Mouse (Mus musculus): ENCODE results near the gene Slc30a2. TPM values are rescaled to one million over a fixed set of nuclear protein-coding genes. Genes with fewer than 3 reads are reported as not detected.
"Not testable (repeated sequence)": the region's sequence is repeated elsewhere in the genome, so short reads cannot be mapped to it uniquely, and the experiment has no call there.

The Slc30a2 gene
- total RNA-seq, 2 experiments from 2014 or later: not detected

DNA sequence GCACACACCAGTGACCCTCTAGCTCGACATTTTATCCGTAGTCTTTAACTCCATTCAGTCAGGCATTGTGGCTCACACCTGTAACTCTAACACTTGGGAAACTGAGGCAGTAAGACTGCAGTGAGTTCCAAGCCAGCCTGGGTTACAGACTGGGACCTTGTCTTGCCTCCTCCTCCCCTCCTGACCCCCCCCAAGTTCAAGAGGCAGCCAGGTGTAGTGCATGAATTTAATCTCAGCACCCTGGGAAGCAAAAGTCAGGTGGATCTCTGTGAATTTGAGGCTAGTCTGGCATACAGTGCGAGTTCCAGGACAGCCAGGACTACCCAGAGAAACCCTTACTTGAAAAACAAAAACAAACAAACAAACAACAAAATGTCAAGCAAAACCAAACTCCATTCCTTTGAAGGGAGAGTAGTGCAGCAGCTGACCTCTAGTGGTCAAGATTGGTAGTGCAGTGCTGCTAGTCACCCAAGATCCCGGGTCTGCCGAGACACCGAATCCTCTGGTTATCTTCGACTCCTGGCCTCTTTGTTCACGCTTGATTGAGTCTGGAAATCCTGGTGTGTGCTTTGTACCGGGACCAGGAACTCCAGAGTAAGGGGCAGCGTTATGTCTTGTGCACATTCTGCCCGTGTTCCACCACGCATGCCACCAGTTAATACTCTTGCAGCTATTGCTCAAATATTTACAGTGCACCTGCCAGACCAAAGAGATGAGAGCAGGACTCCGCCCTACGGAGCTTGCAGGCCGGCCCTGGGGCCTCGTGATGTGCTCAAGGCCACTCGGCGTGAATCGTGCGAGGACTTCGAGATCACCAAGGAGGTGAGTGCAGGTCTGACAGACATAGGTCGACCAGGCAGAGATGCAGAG, 13.8 kb downstream of the Slc30a2 start:
- DNase-seq (ENCODE audit: low spot score in 2 of 2): peak; percentile 84 to 87

DNA sequence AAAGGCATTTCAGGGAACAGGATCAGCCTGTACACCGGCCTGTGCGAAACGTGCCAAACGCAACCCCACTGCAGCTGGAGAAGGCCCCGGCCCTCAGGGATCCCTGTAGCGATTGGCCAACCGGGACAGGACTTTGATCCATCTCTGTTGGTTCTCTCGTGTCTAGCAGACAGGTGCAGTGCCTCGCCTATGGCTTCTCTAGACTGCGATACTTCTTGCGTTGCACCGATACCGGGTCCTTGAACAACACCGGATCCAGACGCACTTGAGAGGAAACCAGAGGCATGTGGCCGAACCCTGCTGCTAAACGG, 14.4 kb downstream of the Slc30a2 start:
- no peak for DNase-seq (ENCODE audit: low spot score in 2 of 2)

DNA sequence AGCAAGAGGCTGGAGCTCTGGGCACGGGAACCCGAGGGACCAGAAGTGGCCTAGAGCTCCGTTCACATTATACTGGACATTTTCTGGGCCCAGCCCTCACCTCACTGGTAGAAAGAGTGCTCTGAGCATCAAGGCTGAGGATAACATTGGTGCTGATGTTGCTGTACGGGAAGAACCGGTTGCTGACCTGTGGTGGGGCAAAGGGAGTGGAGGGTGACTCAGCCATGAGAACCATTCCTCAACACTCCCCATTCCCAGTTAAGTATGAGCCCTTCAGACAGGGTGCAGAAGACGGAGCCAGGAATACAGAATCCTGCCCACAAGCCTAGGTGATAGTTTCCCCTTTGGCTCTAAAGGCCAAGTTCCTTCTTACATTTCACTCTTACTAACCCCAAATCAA, 16.7 kb downstream of the Slc30a2 start:
- DNase-seq (ENCODE audit: low spot score in 2 of 2): no peak

DNA sequence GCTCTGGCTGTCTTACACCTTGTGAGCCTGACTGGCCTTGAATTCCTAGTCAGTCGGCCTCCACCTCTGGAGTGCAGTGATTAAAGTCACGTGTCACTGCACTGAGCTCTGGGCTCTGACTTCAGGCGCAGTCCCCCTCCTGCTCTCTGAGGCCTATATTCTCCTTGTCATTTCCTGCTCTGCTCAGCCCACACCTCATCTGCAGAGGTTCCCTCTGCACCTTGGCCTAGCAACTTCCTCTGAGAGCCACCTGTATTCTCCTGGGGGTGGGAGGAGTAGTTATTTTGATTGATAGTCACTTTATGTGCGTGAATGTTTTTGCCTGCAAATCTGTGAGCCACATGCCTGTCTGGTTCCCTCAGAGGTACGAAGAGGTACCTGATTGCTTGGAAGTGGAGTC, 18.2 kb downstream of the Slc30a2 start:
- DNase-seq (ENCODE audit: low spot score in 2 of 2): no peak

DNA sequence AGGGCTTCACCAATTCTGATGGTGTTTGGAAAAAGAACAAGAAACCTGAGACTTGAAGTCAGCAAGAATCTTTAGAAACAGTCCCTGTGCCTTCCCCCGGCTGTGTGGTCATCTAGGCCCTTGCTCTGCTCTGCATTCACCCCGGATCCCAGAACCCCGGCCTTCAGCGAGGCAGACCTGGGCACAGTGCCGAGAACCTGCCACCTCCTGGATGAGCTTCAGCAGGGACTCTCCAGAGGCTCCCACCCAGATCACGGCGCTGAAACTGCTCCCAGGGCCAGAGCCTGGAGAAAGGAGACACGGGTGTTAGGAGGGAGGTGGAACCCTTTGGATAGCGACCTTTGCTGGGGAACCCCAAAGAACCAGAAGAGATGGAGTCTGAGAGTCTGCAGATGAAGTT, 19.1 kb downstream of the Slc30a2 start:
- DNase-seq (ENCODE audit: low spot score in 2 of 2): peak in 1 of 2 experiments; percentile 38

DNA sequence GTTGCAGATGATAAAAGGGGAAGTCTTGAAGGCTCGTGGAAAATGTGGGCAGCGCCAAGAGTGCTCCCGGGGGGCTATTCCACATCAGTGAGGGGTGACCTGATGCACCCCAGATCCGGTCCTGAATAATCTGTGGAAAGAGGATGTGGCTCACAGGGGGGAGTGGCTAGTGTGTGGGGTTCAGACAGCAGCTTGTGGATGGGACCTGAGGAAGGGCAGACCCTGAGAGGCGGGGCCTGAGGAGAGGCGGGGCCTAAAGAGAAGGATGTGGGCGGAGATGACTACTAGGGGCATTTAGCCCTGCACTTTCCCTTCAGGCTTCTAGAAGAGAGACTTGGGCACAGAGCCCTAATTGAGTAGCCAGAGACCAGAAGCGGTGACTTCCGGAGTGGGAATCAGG, 19.6 kb downstream of the Slc30a2 start:
- no peak for DNase-seq (ENCODE audit: low spot score in 2 of 2)

DNA sequence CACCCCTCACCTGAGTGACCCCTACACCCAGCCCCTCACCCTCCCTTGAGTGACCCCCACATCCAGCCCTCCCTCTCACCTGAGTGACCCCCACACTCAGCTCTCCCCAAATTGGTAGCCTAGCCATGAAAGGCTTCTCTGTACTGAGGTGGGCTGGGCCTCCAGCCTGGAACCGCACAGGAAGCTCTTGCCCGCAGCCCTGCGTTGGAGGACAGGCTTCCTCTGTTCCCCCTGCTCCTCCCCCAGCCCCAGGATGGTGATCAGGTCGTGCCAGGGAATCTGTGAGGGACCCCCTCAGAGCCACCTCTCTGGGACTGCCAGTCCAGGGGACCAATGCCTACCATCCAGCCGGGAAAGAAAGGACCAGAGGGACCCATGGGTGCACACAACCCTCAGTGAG, 22.3 kb downstream of the Slc30a2 start:
- no peak for DNase-seq (ENCODE audit: low spot score in 2 of 2)

DNA sequence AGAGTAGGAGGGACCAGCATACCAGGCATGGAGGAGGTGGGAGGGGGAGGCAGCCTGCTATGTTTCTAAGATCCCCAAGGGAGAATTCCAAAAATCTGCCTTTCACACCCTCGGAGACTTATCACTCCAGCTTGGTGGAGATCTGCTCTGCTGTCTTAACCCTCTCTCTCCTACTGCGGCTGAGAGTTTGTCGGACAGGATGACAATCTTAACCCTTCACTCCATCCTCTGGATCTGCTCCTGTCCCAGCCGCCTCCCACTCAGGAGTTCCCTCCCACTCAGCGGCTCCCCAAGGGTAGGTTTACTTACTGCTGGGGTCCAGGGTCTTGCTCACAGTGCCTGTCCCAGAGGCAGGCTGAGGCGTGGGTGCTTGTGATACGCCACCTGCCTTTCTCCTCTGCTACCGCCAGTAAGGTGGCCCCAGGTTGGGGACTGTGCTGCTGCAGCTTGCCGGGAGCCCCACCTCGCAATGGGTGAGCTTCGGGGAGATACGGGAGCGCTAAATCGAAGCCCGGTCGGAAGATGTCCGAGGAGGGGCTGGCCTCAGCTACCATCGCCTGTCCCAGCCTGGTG, 27.8 kb downstream of the Slc30a2 start:
- DNase-seq (ENCODE audit: low spot score in 2 of 2): peak; percentile 26 to 31

DNA sequence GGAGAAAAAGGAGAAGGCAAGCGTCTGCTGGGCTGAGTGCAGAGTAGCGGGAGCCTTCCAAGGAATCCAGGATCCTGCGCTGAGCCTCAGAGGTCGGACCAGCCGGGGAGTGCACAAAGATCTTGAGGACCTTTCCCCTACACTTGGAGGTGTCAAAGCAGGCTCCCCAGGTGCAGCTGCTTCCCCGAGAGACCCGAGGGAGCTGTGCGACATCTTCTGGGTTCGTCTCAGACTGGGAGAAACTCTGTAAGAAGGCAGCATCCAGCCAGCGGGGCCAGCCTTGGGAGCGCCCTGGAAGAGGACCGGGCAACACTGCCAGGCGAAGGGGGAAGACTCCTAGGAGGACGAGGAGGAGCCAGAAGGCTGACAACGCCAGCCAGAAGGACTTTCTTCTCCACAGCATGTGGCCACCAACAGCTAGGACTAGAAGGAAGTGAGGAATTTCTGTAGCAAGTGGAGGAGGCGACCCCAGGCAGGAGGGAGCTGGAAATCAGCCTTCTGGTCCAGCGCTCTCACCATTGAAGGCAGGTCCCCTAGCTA, 28.4 kb downstream of the Slc30a2 start:
- DNase-seq (ENCODE audit: low spot score in 2 of 2): peak in 1 of 2 experiments; percentile 38

DNA sequence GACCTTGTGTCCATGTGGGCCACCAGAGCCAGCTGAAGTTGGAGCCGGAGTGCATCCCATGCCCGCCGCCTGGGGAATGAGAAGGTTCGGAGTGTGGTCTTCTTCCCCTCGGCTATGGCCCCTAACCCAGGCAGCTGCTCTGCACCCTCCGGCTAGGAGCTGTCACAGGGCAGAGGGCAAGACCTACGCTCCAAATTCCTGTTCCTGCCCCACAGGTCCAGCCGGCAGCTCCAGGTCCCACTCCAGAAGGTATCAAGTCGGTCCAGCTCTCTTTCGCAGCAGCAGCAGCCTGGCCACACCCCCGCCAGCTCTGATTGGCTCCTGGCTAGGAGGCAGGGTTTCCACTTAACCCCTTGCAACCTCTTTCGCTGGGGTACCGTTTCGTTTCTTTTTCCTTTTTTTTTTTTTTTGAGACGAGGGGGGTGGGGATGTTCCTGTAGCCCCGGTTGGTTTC, 29.3 kb downstream of the Slc30a2 start:
- DNase-seq (ENCODE audit: low spot score in 2 of 2): peak; percentile 79 to 83

DNA sequence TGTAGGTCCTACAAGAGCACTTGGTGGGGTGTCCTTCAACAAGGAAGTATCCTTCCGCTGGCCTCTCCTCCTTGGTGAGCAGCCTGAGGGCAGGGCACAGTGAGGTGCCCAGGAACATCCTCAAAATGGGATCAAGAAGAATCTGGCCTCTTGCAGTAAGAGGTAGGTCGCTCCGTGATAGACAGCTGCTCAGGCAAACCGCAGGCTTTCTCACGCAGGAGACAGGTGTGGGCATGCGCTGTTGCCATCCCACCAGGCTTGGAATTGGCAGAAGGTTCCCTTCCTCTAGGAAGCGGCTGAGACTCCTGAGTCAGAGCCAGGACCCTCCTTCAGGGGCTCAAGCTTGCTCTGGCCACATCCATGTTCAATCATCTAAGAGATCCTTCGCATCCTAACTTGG, 30.3 kb downstream of the Slc30a2 start:
- no peak for DNase-seq (ENCODE audit: low spot score in 2 of 2)

DNA sequence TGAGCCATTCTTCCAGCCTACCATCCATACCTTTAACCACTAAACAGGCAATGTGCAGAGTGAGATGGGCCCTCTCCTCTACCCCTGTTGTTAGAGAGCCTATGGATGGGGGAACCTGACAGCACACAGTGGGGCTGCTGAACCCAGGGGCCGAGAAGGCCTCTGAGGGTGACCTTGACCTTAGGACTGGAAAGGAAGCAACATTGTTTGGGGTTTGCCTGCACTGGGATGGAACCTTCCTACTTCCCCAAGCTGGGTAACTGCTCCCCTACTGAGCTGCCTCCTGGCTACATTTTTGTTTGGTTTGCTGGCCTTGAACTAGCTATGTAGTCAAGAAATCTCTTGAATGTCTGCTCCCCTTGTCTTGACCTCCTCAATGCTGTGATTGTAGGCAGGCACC, 31.3 kb downstream of the Slc30a2 start:
- no peak for DNase-seq (ENCODE audit: low spot score in 2 of 2)

DNA sequence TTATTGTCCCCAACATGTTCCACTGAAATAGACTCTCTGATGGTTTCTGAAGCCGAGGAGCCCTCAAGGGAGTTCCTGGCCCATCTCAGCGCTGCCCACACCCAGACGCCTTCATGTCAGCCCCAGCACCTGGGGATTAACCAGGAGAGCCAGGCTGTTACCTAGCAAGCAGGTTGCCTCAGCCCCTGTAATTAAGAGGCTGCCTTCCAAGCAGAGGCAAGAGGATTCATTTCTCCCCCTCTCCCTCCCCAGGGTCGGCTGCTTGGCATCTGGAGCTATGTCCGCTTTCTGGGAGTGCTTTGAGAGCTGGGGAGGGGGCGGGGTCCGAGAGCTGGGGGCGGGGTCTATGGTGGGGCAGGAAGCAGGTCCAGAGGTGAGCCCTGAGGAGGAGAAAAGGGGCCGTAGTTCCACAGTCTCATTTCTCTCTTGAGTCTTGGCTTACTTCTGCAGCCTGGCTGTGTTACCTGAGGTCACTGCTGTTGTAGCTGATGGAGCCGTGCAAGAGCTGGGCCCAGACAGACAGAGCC, 35.2 kb downstream of the Slc30a2 start:
- no peak for DNase-seq (ENCODE audit: low spot score in 2 of 2)

DNA sequence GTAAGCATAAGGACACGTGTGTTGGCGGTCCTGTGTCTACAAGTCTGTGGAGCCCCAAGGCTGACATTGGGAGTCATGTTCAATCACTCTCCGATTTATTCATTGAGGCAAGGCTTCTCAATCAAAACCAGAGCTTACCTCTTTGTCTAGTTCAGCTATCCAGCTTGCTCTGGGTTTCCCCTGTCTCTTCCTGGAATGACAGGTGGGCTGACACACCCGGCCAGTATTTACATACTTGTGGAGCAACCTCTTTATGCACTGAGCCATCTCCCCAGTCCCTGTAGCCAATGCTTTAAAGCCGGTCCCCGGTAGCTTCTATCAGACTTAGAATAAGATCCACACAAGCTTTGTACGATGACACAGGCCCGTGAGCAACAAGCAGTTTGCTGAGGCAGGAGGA, 36.5 kb downstream of the Slc30a2 start:
- no peak for DNase-seq (ENCODE audit: low spot score in 2 of 2)

DNA sequence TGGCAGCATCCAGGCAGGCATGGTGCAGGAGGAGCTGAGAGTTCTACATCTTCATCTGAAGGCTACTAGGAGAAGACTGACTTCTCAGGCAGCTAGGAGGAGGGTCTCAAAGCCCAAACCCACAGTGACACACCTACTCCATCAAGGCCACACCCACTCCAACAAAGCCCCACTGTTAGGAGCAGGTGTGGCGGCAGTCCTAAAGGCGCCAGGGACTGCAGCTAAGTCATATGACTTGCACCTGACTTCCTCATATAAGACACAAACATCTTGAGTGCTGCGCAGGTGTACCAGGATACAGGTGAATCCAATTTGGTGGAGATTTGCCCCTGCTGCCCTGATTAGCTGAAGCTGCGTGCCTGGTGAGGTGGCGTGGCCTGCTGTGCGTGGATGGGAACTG, 40.8 kb downstream of the Slc30a2 start, which contains the start of gene Extl1:
Extl1 (minus strand) TSS at position 101 of the 400 bp plus-strand sequence.
- not testable (repeated sequence) for DNase-seq (ENCODE audit: low spot score in 2 of 2)

DNA sequence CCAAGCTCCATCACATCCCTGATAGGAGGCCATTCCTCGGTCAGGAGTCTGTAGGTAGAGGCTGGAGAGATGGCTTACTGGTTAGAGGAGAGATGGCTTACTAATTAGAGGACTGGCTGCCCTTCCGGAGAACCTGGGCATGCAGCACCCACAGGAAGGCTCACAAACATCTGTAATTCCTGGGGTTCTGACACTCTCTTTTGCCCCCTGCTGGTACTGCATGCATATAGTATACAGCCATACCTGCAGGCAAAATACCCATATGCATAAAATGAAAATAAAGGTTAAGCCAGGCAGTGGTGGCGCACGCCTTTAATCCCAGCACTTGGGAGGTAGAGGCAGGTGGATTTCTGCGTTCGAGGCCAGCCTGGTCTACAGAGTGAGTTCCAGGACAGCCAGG, 44.3 kb downstream of the Slc30a2 start:
- DNase-seq (ENCODE audit: low spot score in 2 of 2): no peak

DNA sequence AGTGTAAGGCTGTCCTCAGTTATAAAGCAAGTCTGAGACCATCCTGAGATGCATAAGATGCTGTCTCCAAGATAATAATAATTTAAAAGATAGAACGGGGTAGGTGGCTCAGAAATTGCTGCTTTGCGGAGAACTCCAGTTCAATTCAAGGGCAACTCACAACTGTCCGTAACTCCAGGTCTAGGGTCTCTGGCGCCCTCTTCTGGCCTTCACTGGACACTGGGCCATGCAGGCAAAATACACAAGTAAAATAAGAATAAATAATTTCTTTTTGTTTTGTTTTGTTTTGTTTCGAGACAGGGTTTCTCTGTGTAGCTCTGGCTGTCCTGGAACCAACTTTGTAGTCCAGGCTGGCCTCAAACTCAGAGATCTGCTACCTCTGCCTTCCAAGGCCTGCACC, 45.4 kb downstream of the Slc30a2 start:
- peak; percentile 65 to 70 for DNase-seq (ENCODE audit: low spot score in 2 of 2)

DNA sequence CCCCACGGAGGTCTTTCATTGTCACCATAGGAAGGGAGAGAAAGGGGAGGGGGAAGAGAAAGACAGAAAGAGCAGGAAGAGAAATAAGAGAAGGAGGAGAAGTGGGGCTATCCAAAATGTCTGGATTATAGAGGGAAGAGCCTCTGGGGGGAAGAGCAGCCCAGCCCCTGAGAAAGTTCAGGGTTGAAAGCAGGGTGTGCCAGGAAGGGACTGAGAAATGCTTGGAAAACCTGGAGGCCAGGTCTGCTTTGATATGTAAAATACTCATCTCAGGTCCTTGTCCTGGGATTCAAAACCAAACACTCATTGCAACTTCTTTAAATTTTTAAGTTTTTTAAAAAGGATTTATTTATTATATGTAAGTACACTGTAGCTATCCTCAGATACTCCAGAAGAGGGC, 48.7 kb downstream of the Slc30a2 start:
- DNase-seq (ENCODE audit: low spot score in 2 of 2): no peak

DNA sequence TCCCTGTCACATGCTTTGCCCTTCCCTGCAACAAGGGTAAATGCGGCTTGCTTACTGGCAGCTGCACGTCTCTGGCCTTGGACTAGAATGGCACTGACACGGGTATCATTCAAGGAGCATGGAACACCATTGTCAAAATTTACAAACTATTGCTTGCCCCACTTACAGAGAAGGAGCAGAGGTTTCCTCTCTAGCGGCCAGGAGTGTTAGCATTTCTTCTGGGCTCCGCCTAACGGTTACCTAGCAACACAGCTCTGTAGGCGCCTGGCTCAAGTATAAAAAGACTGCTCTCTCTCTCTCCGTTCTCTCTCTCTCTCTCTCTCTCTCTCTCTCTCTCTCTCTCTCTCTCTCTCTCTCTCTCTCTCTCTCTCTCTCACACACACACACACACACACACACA, 49.6 kb downstream of the Slc30a2 start:
- DNase-seq (ENCODE audit: low spot score in 2 of 2): no peak

DNA sequence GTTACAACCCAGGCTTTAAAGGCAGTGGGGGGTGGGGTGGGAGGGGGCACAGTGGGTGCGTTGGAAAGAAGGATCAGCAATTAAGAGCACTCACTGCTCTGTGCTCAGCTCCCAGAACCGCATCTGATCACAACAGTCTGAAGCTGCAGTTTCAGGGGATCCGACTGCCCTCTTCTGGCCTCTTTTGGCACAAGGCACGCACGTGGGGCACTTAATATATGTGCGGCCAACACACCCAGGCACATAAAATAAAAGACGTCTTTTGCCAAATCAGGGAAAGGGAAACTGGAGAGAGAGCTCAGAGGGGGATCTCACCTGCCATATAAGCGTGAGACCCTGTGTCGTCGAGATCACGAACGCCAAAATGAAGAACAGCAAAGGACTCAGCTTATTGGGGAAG, 50.0 kb downstream of the Slc30a2 start:
- no peak for DNase-seq (ENCODE audit: low spot score in 2 of 2)

DNA sequence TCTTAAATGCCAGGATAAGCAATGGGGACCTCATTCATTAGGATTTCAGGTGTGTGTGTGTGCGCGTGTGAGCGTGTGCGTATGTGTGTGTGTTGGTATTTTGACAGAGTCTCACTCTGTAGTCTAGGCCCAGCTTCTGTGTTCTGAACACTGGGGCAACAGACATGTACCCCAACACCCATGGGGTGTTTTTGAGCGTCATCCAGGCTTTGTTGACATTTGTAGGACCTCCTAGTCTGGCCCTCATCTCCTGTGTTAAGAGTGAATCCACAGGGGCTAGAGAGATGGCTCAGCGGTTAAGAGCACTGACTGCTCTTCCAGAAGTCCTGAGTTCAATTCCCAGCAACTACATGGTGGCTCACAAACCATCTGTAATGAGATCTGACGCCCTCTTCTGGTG, 52.2 kb downstream of the Slc30a2 start:
- DNase-seq (ENCODE audit: low spot score in 2 of 2): no peak
